Mouse (Mus musculus) kidney, postnatal 10 days (tissue): ENCODE results near the gene Sowaha.

Source experiments
- DNase-seq: peaks from one replicate; pipeline ENCODE4 v3.0.0; 2021; ENCODE audit warnings: mixed read lengths

The Sowaha gene

DNA sequence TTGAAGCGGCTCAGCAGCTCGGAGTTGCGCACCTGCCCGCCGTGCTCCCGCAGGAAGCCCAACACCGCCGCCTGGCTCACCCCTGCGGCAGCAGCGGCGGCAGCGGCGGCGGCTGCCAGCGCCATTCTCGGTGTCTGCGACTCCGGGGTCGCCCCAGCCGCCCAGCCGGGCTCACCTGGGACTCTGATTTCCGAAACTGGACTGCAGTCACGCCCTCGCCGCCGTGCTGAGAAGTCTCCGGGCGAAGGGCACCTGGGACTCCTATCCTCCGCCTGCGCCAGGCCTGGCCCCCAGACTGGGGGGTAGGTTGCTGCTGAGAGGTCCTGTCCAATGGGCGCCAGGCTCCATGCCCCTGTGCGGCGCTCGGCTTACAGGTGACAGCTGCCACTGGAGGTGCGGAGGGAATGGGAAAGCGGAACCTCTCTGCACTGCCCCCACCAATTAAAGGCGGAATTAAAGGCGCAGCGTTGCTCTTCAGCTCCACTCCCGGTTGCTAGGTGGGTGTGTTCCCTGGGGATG lies at the start of gene Sowaha, which contains the start of gene Gm9945:
Sowaha (minus strand) TSS at position 492 of the 519 bp plus-strand sequence.
Gm9945 (plus strand) TSS at position 384 of the 519 bp plus-strand sequence.
- peak; percentile 60 for DNase-seq

DNA sequence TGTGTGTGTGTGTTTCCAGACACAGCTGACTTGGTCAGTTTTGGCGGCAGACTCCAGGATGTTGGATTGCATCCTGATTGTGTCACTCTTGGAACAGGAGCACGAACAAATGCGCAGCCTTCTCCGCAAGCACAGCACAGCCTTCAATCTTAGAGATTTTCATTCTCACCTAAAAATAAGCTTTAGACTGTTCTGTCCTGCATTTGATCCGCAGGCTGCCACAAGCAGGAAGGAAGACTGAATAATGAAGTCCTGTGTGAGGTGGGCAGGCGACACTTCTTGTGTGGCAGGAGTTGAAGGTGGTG lies 49.1 kb upstream of the Sowaha start:
- peak; percentile 69 for DNase-seq

DNA sequence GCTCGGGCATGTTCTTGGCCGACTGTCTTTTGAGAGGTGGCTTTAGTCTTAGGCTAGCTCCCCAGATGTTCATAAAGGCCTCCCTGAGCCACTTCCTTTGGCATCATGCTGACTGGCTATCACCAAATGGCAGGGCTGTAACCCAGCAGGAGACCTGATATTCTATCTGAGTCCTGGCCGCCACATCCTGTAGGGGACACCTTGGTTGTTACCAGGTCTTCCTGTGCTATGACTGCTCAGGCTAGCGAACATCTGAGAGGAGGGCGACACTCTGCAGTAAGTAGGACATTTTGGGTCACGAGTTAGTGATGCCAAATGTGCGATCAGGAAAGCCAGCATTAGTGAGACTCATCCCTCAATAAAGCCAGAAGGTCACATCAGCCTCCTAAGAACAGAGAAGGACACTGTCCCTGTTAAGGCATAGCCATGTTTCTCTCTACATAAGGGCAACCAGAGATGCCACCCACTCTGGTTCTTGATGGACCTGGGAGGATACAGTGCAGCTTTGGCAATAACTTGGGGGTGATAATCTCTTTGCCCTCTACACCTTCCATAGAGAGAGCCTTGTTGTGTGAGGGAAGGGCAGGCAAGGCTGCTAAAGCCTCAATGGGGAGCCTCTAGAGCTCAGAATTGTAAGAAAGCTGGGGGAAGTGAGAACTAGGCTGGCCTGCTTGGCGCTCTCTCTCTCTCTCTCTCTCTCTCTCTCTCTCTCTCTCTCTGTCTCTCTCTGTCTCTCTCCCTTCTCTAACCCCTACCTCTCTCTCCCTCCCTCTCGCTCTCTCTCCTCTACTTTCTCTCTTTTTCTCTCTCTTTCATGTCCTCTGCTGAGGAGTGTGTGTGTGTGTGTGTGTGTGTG lies 48.6 kb upstream of the Sowaha start:
- no peak for DNase-seq

DNA sequence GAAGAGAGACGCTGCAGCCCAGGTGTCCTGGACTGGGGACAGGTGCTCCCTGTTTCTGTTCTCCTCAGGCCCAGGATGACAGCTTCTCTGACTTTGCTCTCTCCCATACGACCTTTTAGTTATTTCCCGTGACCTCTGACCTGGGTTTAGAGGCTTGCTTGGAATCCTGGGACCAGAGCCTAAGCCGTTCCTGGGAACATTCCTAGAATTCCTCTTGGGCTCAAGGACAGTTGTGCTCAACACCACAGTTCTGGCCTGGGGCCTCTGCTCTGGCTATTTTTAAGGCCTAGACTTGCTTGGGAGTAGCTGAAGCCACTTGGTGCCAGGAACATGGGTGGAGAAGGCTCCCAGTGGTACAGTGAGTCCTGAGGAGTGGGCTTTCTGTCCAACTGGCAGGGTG lies 45.4 kb upstream of the Sowaha start:
- peak; percentile 46 for DNase-seq

DNA sequence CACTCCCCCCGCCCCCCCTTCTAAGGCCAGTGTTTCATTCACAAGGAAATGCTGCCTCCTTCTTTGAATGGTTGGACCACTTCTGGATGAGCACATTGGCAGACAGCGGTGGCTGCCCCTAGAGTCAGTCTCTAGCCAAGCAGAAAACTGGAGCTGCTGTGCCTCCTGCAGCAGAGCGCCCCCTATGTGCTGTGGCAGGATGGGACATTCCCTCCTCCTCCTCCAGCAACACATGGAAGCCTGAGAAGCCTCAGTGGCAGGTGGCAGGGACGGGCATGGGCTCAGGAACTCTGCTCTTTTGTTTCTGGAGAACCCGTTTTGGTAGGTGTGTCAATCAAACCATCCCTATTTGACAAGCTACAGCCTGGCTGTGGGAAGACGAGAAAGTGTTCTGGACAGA lies 44.8 kb upstream of the Sowaha start:
- peak; percentile 39 for DNase-seq

DNA sequence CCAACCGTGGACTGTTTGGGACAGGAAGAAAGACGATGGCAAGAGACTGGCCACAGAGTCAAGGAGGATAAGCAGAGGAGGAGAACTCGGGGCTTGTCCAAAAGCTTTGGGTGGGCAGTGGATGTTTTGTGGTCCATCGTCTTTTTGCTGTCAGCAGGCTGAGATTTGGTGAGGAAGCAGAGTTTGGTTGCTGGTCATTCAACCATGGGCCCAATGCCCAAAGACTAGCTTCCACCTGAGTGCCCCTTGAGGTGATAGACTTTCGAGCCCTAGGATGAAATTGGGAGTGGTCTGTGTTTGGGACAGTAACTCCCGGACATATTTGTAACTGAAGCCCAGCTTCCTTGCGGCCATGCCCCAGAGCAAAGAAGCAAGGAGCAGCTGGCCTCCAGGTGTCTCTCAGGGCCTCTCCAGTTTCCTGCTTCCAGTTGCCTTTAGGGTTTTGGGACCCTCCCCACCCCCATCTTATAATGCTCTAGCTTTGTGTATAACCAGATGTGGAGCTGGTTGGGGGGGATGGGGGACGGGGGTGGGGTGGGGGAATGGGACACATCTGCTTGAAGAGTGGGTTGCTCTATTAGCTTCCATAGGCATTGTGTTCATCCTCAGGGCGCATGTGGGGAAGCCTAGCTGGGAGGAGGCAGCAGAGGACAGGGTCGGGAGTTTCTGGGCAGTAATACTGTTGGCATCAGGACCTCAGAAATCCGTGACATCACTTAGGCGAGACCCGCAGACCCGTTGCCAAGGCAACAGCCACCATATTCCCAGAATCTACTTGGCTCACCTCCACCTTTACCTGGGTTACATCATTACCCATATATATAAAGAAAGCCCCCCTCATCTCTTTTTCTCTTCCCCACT lies 43.7 kb upstream of the Sowaha start:
- DNase-seq = no peak

DNA sequence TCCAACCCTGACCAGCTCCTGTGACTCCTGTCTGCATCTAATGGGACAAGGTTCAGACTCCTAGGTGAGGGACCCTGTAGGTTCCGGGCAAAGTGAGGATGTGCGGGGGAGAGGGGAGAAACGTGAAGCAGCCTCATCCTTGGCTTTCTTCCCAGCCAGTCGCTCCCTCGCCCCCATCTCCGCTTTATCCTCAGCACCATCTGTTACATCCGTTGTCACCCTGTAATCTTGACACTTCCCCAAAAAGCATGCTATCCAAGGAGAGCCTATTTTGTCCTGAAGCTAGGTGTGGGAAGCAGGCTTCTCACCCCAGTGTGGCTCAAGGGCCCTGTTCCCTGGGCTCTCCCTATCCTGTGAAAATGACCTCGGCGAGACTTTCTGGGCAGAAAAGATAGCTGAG lies 42.9 kb upstream of the Sowaha start:
- no peak for DNase-seq

DNA sequence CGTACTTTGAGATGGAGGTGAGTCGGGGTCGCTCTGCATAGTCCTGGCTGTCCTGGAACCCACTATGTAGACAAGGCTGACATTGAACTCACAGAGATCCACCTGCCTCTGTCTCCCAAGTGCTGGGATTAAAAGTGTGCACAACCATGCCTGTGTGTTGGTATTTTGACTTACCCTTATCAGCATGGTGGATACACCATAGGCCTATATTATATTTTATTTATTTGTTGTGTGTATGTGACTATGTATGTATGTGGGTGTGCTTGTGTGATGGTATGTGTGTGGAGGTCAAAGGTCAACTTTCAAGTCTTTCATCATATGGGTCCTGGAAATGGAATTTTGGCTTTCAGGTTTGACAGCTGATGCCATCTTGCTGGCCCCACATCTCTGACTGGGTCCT lies 42.3 kb upstream of the Sowaha start:
- DNase-seq = no peak

DNA sequence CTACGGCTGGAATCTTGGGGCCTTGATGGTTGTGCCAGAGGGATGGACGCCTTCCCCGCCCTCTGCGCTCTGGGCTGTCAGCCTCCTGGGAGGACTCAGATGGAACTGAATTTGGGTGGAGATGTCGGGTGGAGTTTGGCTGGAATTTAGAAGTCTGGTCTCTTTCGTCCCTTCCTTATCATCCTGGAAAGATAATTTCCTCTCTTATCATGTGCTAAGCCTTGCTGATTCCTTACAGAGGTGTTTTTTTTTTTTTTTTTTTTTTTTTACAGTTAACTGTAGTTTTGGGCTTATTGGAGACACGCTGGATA lies 41.7 kb upstream of the Sowaha start:
- no peak for DNase-seq

DNA sequence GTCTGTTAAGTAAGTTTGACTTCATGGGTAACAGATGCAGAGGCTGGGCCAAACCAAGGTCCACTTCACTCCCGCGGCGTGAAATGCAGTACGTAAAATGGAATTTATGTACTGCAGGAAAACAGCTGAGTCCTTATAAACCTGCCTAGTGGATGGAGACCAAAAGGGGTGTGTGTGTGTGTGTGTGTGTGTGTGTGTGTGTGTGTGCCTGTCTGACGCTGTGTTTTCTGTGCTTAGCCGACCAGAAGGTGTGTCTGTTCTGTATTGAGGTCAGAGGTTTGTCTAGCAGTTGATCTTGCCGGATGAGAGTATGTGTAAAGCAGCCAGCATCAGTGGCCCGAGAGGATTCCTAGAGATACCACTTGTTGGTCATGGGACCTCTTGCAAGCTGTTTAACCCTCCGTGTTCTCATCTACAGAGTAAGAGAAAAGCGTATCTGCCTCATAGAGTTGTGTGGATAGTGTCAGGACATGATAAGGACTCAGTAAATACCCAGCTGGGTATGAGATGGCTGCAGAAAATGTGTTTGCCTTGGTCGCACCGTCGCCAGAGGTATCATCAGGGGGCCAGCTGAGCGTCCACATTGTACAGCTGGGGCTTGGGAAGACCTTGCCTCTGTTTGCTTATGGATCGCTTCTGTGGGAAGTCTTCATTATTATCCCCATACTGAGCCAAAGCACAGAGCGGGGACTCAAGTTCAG lies 41.2 kb upstream of the Sowaha start:
- DNase-seq = peak; percentile 16

DNA sequence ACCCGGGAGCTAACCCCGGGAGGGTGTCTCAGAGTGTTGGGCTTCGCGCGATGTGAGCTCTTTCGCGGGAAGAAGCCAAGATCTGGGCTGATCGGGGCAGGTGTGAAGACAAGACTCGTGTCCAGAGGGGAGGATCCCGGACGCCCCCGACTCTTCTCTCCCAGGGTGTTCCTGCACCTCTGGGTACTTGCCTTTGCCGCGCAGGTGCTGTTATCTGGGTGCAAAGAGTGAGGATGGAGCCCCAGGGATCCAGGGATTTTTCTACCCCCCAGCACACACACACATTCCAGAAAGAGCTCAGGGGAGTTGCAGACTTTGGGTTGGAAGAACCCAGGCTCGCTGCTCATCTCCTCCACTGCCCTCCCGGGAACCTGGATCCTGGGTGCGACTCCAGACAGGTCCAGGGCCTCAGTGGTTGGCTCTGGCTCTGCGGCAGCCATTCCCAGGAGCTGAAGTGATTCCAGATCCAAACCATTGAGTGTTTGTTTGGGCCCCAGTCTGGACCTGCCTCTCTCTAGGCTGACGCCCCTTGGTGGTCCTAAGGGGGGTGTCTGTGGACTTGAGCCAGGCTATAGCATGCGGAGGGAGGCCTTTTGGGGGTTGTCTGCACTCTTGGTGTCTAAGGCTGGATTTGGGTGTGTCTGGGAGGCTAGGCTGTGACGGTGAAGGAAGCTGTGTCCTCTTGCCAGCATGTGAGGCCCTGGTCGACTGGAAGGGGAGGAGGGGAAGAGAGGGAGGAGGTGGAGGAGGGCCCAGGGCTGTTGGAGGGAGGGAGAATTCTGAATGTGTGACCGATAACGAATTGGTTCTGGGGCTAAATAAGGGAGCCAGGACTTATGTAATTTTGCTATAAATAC lies 40.3 kb upstream of the Sowaha start:
- peak; percentile 59 for DNase-seq

DNA sequence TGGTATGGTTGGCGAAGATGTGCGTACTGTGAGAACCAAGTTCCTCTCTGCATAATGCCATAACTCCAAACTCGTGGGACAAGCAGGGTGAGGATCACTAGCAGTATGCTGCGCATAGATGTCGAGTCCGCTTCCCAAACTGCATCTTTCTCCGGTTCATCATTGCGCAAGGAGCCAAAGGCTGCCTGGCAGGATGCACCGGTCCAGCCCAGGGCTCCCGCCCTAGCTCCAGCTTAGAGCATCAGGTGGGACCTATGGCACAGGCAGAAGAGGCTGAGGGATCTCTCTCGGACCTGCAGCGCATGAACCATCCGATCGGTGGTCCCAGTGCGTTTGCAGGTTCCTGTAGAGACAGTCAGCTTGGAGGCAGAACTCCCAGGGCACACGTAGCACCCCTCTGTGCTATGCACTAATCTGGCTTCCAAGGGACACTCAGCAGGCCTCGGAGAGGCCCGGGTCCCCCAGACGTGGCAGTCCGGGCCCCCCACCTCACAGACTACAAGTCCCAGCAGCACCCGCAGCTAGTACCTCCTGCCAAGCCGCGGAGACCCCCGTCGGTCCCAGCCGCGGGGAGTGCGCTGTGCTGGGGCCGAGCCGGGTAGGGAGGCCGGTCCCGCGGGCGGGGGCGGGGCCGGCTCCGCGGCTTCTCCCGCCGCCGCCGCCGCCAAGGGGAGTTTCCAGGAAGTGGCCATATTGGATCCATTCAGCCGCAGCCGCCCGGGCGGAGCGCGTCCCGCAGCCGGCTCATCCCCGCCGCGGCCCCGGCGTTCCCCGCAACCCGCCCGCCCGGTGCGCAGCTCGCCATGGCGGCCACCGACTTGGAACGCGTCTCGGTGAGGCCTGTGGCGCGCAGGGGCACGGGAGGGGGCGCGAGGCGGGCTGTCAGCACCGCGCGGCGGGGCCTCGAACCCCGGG lies 39.4 kb upstream of the Sowaha start, which contains the start of gene Sept8:
Sept8 (plus strand) TSS at position 51 of the 915 bp plus-strand sequence.
- peak; percentile 79 for DNase-seq

DNA sequence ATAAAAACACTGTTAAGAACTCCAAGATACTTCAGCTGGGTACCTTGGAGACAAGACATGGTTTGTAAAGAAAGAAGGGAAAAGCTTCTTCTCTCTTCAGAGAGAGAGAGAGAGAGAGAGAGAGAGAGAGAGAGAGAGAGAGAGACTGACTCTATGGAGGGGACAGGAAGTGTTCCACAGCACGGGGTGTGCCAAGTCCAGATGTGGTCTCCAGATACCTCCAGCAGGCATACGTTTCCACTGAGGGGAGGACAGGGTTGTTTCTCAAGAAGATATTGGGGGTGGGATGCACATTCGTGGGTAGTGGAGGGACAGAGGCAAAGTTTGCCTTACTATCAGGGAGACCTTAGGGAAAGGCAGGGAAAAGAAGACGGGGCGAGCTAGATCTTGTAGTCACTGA lies 38.7 kb upstream of the Sowaha start:
- no peak for DNase-seq

DNA sequence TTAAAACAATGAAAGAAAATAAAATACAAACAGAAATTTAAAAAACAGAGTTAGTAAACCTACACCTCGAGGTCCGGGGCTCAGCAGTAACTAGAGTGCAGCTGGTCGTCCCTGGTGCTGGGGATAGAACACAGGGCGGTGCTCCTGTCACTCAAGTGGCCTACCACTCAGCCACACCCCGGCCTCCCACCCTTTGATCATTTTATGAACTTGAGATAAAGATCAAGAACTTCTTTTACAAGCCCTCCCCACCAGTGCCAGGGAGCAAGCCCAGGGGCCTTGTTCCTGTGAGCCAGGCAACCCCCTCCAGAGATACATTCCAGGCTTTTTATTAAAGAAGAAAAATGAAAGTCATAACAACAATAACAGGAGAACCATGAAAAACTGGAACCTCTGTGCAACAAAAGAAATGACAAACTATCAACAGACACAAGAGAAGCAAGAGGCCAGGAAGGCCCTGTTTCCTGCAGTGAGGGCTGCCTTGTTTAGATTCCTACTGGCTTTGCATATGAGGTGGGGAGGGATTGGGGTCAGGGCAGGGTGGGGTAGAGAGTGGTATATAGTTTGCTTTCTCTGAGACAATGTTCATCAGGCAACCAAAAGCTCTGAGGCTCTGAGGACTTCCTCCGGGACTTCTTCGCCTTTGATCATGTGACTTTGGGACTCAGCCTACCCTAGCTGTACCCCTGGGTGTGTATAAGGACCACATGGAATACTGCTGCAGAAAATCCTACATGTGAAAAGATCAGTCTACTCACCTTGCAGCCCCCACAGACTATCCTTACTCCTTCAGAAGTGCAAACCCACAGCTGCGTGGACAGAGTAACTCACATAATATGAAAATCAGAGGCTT lies 36.9 kb upstream of the Sowaha start:
- no peak for DNase-seq

DNA sequence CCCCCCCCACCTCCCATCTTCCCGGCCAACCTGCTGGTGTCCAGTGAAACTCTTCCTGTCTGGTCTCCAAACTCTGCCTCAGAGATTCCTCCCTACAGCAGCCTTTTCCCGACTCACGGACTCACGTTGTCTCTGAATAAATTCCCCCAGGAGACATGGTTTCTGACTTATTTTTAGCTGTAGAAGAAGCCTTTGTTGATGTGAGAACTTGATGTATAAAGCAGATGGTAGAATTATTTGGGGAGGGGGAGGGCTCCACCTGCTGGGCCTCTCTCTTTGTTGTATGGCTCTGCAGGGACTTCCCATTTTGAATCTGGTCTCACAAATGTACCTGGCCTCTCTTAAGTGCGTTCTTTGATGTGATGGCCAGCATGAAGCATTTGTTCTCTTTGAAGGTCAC lies 30.3 kb upstream of the Sowaha start:
- no peak for DNase-seq

DNA sequence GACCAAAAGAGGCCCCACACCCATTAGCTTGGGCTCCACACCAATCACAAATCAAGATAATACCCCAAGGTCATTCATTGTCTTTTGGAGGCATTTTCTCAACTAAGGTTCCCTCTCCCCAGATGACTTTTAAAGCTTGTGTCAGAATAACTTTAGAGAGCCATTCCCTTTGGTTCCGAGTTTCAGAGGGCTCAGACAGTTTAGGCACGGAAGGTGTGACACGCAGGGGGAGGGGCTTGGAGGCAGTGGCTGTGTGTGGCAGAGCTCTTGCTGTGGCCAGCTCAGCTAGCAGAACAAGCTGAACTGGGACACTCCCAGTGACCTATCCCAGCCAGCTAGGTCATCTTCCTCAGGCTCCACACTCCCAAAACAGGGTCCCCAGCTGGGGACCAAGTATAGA lies 28.5 kb upstream of the Sowaha start:
- no peak for DNase-seq

DNA sequence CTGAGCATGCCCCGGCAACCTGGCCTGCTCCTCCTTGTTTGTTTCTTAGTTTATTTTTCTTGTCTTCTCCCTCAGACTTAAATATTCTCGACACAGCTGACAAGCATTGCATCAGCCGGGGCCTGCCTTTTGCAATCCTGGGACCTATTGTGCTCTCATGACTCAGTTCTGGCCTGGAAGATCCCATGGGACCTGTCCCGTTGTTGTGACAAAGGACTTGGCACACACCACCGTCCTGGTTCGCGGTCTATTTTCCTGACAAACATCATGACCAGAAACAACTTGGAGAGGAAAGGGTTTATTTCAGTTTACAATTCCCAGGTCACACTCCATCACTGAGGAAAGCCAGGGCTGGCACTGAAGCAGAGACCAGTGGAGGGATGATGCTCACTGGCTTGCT lies 28.1 kb upstream of the Sowaha start:
- DNase-seq = peak; percentile 52

DNA sequence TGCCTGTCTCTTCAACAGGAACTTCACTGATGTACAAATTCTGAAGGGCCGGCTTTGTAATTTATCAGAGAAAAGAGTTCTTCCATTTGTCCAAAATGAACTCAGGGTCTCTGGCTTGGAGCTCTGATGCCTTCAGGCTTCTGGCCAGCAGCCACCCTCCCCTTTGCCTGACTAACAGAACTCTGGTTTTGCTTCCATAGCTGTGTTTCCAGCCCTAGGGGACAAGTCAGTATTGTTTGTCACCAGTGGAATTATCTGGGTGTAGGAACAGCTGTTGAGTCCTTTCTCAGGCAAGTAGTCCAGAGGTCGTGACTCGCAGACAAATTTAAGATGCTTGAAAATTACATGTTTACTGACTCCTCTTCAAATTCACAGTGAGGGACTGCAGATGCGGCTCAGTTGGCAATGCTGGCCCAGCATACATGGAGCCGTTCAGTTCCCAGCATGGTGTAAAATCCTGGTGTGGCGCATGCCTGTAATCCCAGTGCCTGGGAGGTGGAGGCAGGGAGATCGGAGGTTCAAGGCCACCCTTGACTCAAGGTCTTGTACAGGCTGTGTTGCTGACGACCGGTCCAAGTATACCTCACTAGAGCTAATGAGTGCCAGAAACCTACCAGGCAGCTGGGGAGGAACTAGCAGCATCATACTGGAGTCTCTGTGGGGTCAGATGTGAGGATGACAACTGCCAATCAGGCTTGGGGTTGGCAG lies 27.2 kb upstream of the Sowaha start:
- DNase-seq = peak; percentile 57

DNA sequence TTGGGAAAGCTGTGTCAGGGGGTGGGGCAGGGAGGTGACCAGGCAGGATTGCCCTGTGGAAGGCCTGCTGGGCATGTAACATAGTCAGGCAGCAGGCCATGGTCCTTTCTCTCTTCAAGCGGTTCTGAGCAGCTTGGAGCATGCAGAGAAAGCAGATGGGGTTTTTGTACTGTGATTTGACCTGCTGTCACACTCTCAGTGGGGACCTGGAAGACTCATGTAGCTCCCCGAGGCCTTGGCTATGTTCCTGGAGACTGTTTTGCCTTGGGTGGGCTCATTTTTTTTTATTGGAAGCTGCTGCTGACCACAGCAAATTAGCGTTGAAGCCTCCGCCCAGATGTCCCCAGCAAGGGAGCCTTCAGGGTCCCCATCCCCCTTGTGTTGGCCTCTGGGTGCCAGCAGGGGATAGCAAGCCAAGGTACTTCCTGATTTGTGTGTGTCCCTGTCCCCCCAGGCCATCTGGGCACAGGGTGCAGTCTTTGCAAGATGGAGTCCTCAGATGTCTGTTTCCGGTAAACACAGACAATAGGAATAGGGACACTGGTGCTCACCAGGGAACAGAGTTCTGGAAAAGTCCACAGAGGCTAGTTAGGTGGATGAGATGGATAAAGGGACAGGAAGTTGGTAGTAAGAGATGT lies 25.1 kb upstream of the Sowaha start:
- no peak for DNase-seq
